Mouse (Mus musculus): ENCODE measurements around the gene Gal3st2. TPM values are rescaled to one million over a fixed set of nuclear protein-coding genes. Genes with fewer than 3 reads are reported as not detected.
"Not testable (repeated sequence)": the region's sequence is repeated elsewhere in the genome, so short reads cannot be mapped to it uniquely, and the experiment has no call there.

Gal3st2 gene
- total RNA-seq, 2 experiments from 2014 or later: 0.70 to 0.84 TPM

- intact Hi-C loops (cut with DNase I): loop anchor here (2.0 kb wide), 1 partner anchor 63 kb away; no protein-coding TSS in a partner anchor
- no peak for DNase-seq (ENCODE audit: low spot score)
Measured at GRCm38 (mm10) chr1:93857370-93857769, 3.7 kb upstream of the Gal3st2 start.

GRCm38 (mm10) chr1:93857991-93858390, 3.1 kb upstream of the Gal3st2 start:
- no peak for DNase-seq (ENCODE audit: low spot score)
- intact Hi-C loops (cut with DNase I): loop anchor here (2.0 kb wide), 1 partner anchor 63 kb away; no protein-coding TSS in a partner anchor

GRCm38 (mm10) chr1:93859619-93860018, 1.5 kb upstream of the Gal3st2 start:
- intact Hi-C loops (cut with DNase I): no loop called here
- DNase-seq (ENCODE audit: low spot score): no peak

GRCm38 (mm10) chr1:93871594-93872105, 10.5 kb downstream of the Gal3st2 start:
- intact Hi-C loops (cut with DNase I); DNase-seq (ENCODE audit: low spot score): not testable (repeated sequence)

- DNase-seq (ENCODE audit: low spot score); intact Hi-C loops (cut with DNase I): not testable (repeated sequence)
Measured at GRCm38 (mm10) chr1:93874405-93874804, 13.3 kb downstream of the Gal3st2 start.

- intact Hi-C loops (cut with DNase I); DNase-seq (ENCODE audit: low spot score): not testable (repeated sequence)
Measured at GRCm38 (mm10) chr1:93881778-93882177, 20.7 kb downstream of the Gal3st2 start.

GRCm38 (mm10) chr1:93890936-93891335, 29.8 kb downstream of the Gal3st2 start:
- DNase-seq (ENCODE audit: low spot score); intact Hi-C loops (cut with DNase I): not testable (repeated sequence)

- DNase-seq (ENCODE audit: low spot score); intact Hi-C loops (cut with DNase I): not testable (repeated sequence)
Measured at GRCm38 (mm10) chr1:93897395-93897794, 36.3 kb downstream of the Gal3st2 start.

GRCm38 (mm10) chr1:93901291-93901690, 40.2 kb downstream of the Gal3st2 start:
- intact Hi-C loops (cut with DNase I); DNase-seq (ENCODE audit: low spot score): not testable (repeated sequence)

GRCm38 (mm10) chr1:93906690-93907089, 45.6 kb downstream of the Gal3st2 start:
- DNase-seq (ENCODE audit: low spot score); intact Hi-C loops (cut with DNase I): not testable (repeated sequence)

GRCm38 (mm10) chr1:93908977-93909586, 48.0 kb downstream of the Gal3st2 start:
- DNase-seq (ENCODE audit: low spot score); intact Hi-C loops (cut with DNase I): not testable (repeated sequence)

- intact Hi-C loops (cut with DNase I); DNase-seq (ENCODE audit: low spot score): not testable (repeated sequence)
Measured at GRCm38 (mm10) chr1:93911877-93912276, 50.8 kb downstream of the Gal3st2 start.

GRCm38 (mm10) chr1:93917160-93917559, 56.1 kb downstream of the Gal3st2 start:
- intact Hi-C loops (cut with DNase I); DNase-seq (ENCODE audit: low spot score): not testable (repeated sequence)

GRCm38 (mm10) chr1:93918011-93918410, 56.9 kb downstream of the Gal3st2 start, which contains the start of gene Gal3st2b:
TSS of gene Gal3st2b (plus strand) at chr1:93918311.
- intact Hi-C loops (cut with DNase I); DNase-seq (ENCODE audit: low spot score): not testable (repeated sequence)

- intact Hi-C loops (cut with DNase I); DNase-seq (ENCODE audit: low spot score): not testable (repeated sequence)
Measured at GRCm38 (mm10) chr1:93918775-93919174, 57.7 kb downstream of the Gal3st2 start.

- DNase-seq (ENCODE audit: low spot score); intact Hi-C loops (cut with DNase I): not testable (repeated sequence)
Measured at GRCm38 (mm10) chr1:93919321-93919720, 58.2 kb downstream of the Gal3st2 start.

- intact Hi-C loops (cut with DNase I): not testable (repeated sequence)
Measured at GRCm38 (mm10) chr1:93922609-93923008, 61.5 kb downstream of the Gal3st2 start.

GRCm38 (mm10) chr1:93923098-93923497, 62.0 kb downstream of the Gal3st2 start:
- intact Hi-C loops (cut with DNase I); DNase-seq (ENCODE audit: low spot score): not testable (repeated sequence)

More at GRCm38 (mm10) chr1:93922609-93923008, 61.5 kb downstream of the Gal3st2 start:
- DNase-seq (ENCODE audit: low spot score): not testable (repeated sequence)
